Mouse (Mus musculus) embryo, embryonic 11.5 days (tissue): ENCODE results near the gene Hcrtr2.

ENCODE experiments used
- DNase-seq: peaks from one replicate; pipeline ENCODE4 v3.0.0-alpha.2; 2012; ENCODE audit warnings: low read depth, low spot score

Hcrtr2 gene

GRCm38 (mm10) chr9:76323756-76324155 lies at the start of gene Hcrtr2:
Hcrtr2 (minus strand) TSS chr9:76323856.
- DNase-seq, result no peak

- DNase-seq, result no peak
These were observed 41.2 kb upstream of the Hcrtr2 start for GRCm38 (mm10) chr9:76364874-76365273.

- no peak for DNase-seq
These were observed 36.7 kb upstream of the Hcrtr2 start for GRCm38 (mm10) chr9:76360374-76360773.

GRCm38 (mm10) chr9:76352346-76352745 lies 28.7 kb upstream of the Hcrtr2 start:
- no peak for DNase-seq

GRCm38 (mm10) chr9:76347298-76347697 lies 23.6 kb upstream of the Hcrtr2 start:
- no peak for DNase-seq

GRCm38 (mm10) chr9:76331081-76331480 lies 7.4 kb upstream of the Hcrtr2 start:
- DNase-seq, result no peak

GRCm38 (mm10) chr9:76323186-76323701 lies 412 bp downstream of the Hcrtr2 start:
- DNase-seq, result peak; percentile 30

- peak; percentile 5 for DNase-seq
These were observed 1.3 kb downstream of the Hcrtr2 start for GRCm38 (mm10) chr9:76322122-76323052.

- no peak for DNase-seq
These were observed 2.1 kb downstream of the Hcrtr2 start for GRCm38 (mm10) chr9:76321589-76321988.

GRCm38 (mm10) chr9:76320755-76321154 lies 2.9 kb downstream of the Hcrtr2 start:
- DNase-seq, result no peak

GRCm38 (mm10) chr9:76318302-76318701 lies 5.4 kb downstream of the Hcrtr2 start:
- no peak for DNase-seq

- no peak for DNase-seq
These were observed 8.6 kb downstream of the Hcrtr2 start for GRCm38 (mm10) chr9:76315096-76315495.

GRCm38 (mm10) chr9:76313921-76314320 lies 9.7 kb downstream of the Hcrtr2 start:
- DNase-seq, result no peak

GRCm38 (mm10) chr9:76312221-76312620 lies 11.4 kb downstream of the Hcrtr2 start:
- DNase-seq, result no peak

GRCm38 (mm10) chr9:76291384-76291783 lies 32.3 kb downstream of the Hcrtr2 start:
- no peak for DNase-seq

- no peak for DNase-seq
These were observed 52.8 kb downstream of the Hcrtr2 start for GRCm38 (mm10) chr9:76270886-76271285.

GRCm38 (mm10) chr9:76257731-76258130 lies 65.9 kb downstream of the Hcrtr2 start:
- no peak for DNase-seq

GRCm38 (mm10) chr9:76252544-76252943 lies 71.1 kb downstream of the Hcrtr2 start:
- no peak for DNase-seq

GRCm38 (mm10) chr9:76252109-76252508 lies 71.5 kb downstream of the Hcrtr2 start:
- no peak for DNase-seq

GRCm38 (mm10) chr9:76242322-76242721 lies 81.3 kb downstream of the Hcrtr2 start:
- DNase-seq, result no peak

GRCm38 (mm10) chr9:76237946-76238345 lies 85.7 kb downstream of the Hcrtr2 start:
- no peak for DNase-seq

- no peak for DNase-seq
These were observed 86.4 kb downstream of the Hcrtr2 start for GRCm38 (mm10) chr9:76237243-76237642.

- peak; percentile 70 for DNase-seq
These were observed 87.0 kb downstream of the Hcrtr2 start for GRCm38 (mm10) chr9:76236626-76237025.
